Mouse (Mus musculus): ENCODE data around the gene Pianp.

Pianp gene

GRCm38 (mm10) chr6:124996551-124997501 lies at the start of gene Pianp:
TSS of gene Pianp (plus strand) at chr6:124996694.
- DNase-seq (ENCODE audit: low spot score), result peak; percentile 85

- no peak for DNase-seq (ENCODE audit: low spot score)
Measured at GRCm38 (mm10) chr6:124953991-124954715, 42.3 kb upstream of the Pianp start.

GRCm38 (mm10) chr6:124955212-124955611 lies 41.3 kb upstream of the Pianp start:
- no peak for DNase-seq (ENCODE audit: low spot score)

- no peak for DNase-seq (ENCODE audit: low spot score)
Measured at GRCm38 (mm10) chr6:124958127-124958526, 38.4 kb upstream of the Pianp start.

GRCm38 (mm10) chr6:124959960-124960359 lies 36.5 kb upstream of the Pianp start:
- no peak for DNase-seq (ENCODE audit: low spot score)

- DNase-seq (ENCODE audit: low spot score), result no peak
Measured at GRCm38 (mm10) chr6:124961021-124961420, 35.5 kb upstream of the Pianp start.

GRCm38 (mm10) chr6:124964638-124965037 lies 31.9 kb upstream of the Pianp start:
- DNase-seq (ENCODE audit: low spot score), result no peak

GRCm38 (mm10) chr6:124965088-124965719 lies 31.3 kb upstream of the Pianp start, which contains the start of gene Cops7a:
TSS of gene Cops7a (minus strand) at chr6:124965538.
- DNase-seq (ENCODE audit: low spot score), result peak; percentile 97

- no peak for DNase-seq (ENCODE audit: low spot score)
Measured at GRCm38 (mm10) chr6:124965747-124966146, 30.7 kb upstream of the Pianp start.

GRCm38 (mm10) chr6:124966466-124967118 lies 29.9 kb upstream of the Pianp start:
- DNase-seq (ENCODE audit: low spot score), result no peak

- DNase-seq (ENCODE audit: low spot score), result peak; percentile 47
Measured at GRCm38 (mm10) chr6:124967766-124968165, 28.7 kb upstream of the Pianp start.

GRCm38 (mm10) chr6:124992241-124992640 lies 4.3 kb upstream of the Pianp start:
- DNase-seq (ENCODE audit: low spot score), result no peak

GRCm38 (mm10) chr6:124993365-124993764 lies 3.1 kb upstream of the Pianp start:
- no peak for DNase-seq (ENCODE audit: low spot score)

- DNase-seq (ENCODE audit: low spot score), result no peak
Measured at GRCm38 (mm10) chr6:124993876-124994275, 2.6 kb upstream of the Pianp start.

GRCm38 (mm10) chr6:124995246-124995645 lies 1.2 kb upstream of the Pianp start:
- DNase-seq (ENCODE audit: low spot score), result no peak

GRCm38 (mm10) chr6:124995831-124996403 lies 577 bp upstream of the Pianp start:
- DNase-seq (ENCODE audit: low spot score), result no peak

- no peak for DNase-seq (ENCODE audit: low spot score)
Measured at GRCm38 (mm10) chr6:124998066-124998465, 1.6 kb downstream of the Pianp start.

GRCm38 (mm10) chr6:124999091-124999490 lies 2.6 kb downstream of the Pianp start:
- DNase-seq (ENCODE audit: low spot score), result no peak

- DNase-seq (ENCODE audit: low spot score), result no peak
Measured at GRCm38 (mm10) chr6:124999546-124999945, 3.1 kb downstream of the Pianp start.

- DNase-seq (ENCODE audit: low spot score), result no peak
Measured at GRCm38 (mm10) chr6:125003706-125004105, 7.2 kb downstream of the Pianp start.

- DNase-seq (ENCODE audit: low spot score), result no peak
Measured at GRCm38 (mm10) chr6:125005086-125005485, 8.6 kb downstream of the Pianp start.

- DNase-seq (ENCODE audit: low spot score), result no peak
Measured at GRCm38 (mm10) chr6:125008060-125008459, 11.6 kb downstream of the Pianp start.
